In the genomic region with DNA sequence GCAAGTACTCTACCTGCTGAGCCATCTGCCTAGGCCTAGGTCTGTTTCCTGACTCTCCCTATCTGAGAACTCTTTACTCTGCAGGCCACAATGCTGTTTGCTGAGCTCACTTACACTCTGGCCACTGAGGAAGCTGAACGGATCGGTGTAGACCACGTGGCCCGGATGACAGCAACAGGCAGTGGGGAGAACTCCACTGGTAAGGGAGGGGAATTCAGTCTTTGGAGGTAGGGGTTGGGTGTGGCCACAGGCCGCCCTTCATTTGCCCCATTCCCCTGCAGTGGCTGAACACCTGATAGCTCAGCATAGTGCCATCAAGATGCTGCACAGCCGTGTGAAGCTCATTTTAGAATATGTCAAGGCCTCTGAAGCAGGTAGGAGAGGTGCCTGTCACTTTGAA, we compare ENCODE assay signal across 18 mouse cellular contexts. TPM values are rescaled to one million over a fixed set of nuclear protein-coding genes. Genes with fewer than 3 reads are reported as not detected.
DNase-seq lines count a peak whose midpoint lies in the region; ATAC-seq and TF ChIP-seq lines count a peak whose summit lies in the region.
"Had no signal": no experiment of that assay in that cellular context is flagged by ENCODE, and none has a peak within 500 bp of the region (broad histone marks: within the 10 kb centered on the region; RNA-seq: fewer than 3 reads in every experiment).

No protein-coding gene starts in this region.

- H3K27ac ChIP-seq in hindbrain, embryonic 10.5 days: no peak overlapping the region
- H3K27ac ChIP-seq in hindbrain, postnatal 0 days: no peak overlapping the region
- peak overlapping the region; percentile 64 for H3K27ac ChIP-seq in ES-Bruce4 (ENCODE audit: insufficient read depth, low read length)
- H3K27ac ChIP-seq in liver, embryonic 13.5 days: peak overlapping the region; percentile 73
- no peak overlapping the region for H3K27ac ChIP-seq in thymus, adult 2 months (ENCODE audit: control insufficient read depth, insufficient read depth, low read length)
- H3K27ac ChIP-seq in intestine, embryonic 16.5 days (ENCODE audit: low read length): no peak overlapping the region
- H3K27ac ChIP-seq: hindbrain, embryonic 12.5 days; liver, embryonic 14.5 days; macrophage; midbrain, embryonic 15.5 days had no signal

- H3K36me3 ChIP-seq in hindbrain, embryonic 10.5 days: peaks cover 61% of the 10 kb centered on the region
- H3K36me3 ChIP-seq in hindbrain, postnatal 0 days (ENCODE audit: insufficient read depth, low read length): peaks cover 49% of the 10 kb centered on the region
- peaks cover 51% of the 10 kb centered on the region for H3K36me3 ChIP-seq in ES-Bruce4 (ENCODE audit: control insufficient read depth, insufficient read depth, low read length, poor library complexity, severe bottlenecking)
- H3K36me3 ChIP-seq in liver, embryonic 13.5 days: peaks cover 60% of the 10 kb centered on the region
- H3K36me3 ChIP-seq in thymus, adult 2 months (ENCODE audit: control insufficient read depth, insufficient read depth, low read length): peaks cover 49% of the 10 kb centered on the region
- peaks cover 28% of the 10 kb centered on the region for H3K36me3 ChIP-seq in intestine, embryonic 16.5 days (ENCODE audit: control insufficient read depth, insufficient read depth, low read length)

- H3K27me3 ChIP-seq in hindbrain, embryonic 10.5 days (ENCODE audit: insufficient read depth, poor library complexity, severe bottlenecking): no peaks in the 10 kb centered on the region
- no peaks in the 10 kb centered on the region for H3K27me3 ChIP-seq in hindbrain, postnatal 0 days (ENCODE audit: insufficient read depth, low read length)
- no peaks in the 10 kb centered on the region for H3K27me3 ChIP-seq in ES-Bruce4 (ENCODE audit: control insufficient read depth, insufficient read depth, low read length, poor library complexity, severe bottlenecking)
- H3K27me3 ChIP-seq in liver, embryonic 13.5 days: no peaks in the 10 kb centered on the region
- no peaks in the 10 kb centered on the region for H3K27me3 ChIP-seq in thymus, adult 2 months (ENCODE audit: control insufficient read depth, insufficient read depth, low read length)
- H3K27me3 ChIP-seq in intestine, embryonic 16.5 days (replicated peaks; ENCODE audit: control insufficient read depth, insufficient read depth, low read length): no peaks in the 10 kb centered on the region
- H3K27me3 ChIP-seq: hindbrain, embryonic 12.5 days; midbrain, embryonic 15.5 days had no signal

- TF ChIP-seq CTCF in hindbrain, postnatal 0 days (IDR thresholded peaks at IDR 0.05; ENCODE audit: low read depth): no peak
- no peak for TF ChIP-seq CTCF in ES-Bruce4 (IDR thresholded peaks at IDR 0.05; ENCODE audit: low read depth, low read length)
- TF ChIP-seq CTCF in thymus, adult 2 months (IDR thresholded peaks at IDR 0.05; ENCODE audit: borderline replicate concordance, control insufficient read depth, extremely low read depth, insufficient read depth, low read length, poor library complexity): no peak

- TF ChIP-seq POLR2A in ES-Bruce4 (IDR thresholded peaks at IDR 0.05; ENCODE audit: insufficient read depth, low read length): no peak
- TF ChIP-seq POLR2A in thymus, adult 2 months (IDR thresholded peaks at IDR 0.05; ENCODE audit: control insufficient read depth, extremely low read depth, insufficient read depth, low read length, poor library complexity): no peak

- DNase-seq in hindbrain, embryonic 10.5 days (ENCODE audit: low spot score): no peak
- no peak for DNase-seq in hindbrain, postnatal 0 days (ENCODE audit: low spot score)
- DNase-seq in R1 (ENCODE audit: low read depth, low spot score): peak; percentile 83
- DNase-seq in liver, embryonic 13.5 days: no peak
- DNase-seq in thymus, adult 2 months: no peak
- DNase-seq: cerebellum, adult 8-10 months; embryo, embryonic 11 days; gastrocnemius, postnatal 36 days; kidney, adult 9 months; kidney, postnatal 36 days; right cerebral cortex, postnatal 25 days; thymus, adult 18-20 months had no signal

- 80% methylated on average over 6 of the region's 6 CpGs for WGBS in hindbrain, embryonic 10.5 days
- 67% methylated on average over 6 of the region's 6 CpGs for WGBS in hindbrain, postnatal 0 days
- WGBS in liver, embryonic 13.5 days (ENCODE audit: insufficient replicate concordance): 56% methylated on average over 6 of the region's 6 CpGs
- 86% methylated on average over 6 of the region's 6 CpGs for WGBS in thymus, adult 2 months
- WGBS in intestine, embryonic 16.5 days: 65% methylated on average over 6 of the region's 6 CpGs

- H3K4me3 ChIP-seq in hindbrain, embryonic 10.5 days: peak overlapping the region; percentile 82; the same call in 1 of the 2 replicates
- H3K4me3 ChIP-seq in hindbrain, postnatal 0 days (ENCODE audit: low read length): no peak overlapping the region
- no peak overlapping the region for H3K4me3 ChIP-seq in ES-Bruce4 (ENCODE audit: low read depth, low read length)
- peak overlapping the region; percentile 90; the same call in 1 of the 2 replicates for H3K4me3 ChIP-seq in liver, embryonic 13.5 days (replicated peaks)
- H3K4me3 ChIP-seq in thymus, adult 2 months (ENCODE audit: control insufficient read depth, insufficient read depth, low read length): no peak overlapping the region
- no peak overlapping the region for H3K4me3 ChIP-seq in intestine, embryonic 16.5 days (ENCODE audit: low read length)
- H3K4me3 ChIP-seq: midbrain, embryonic 15.5 days had no signal

- H3K9ac ChIP-seq in hindbrain, postnatal 0 days (replicated peaks; ENCODE audit: low read length): no peak overlapping the region
- H3K9ac ChIP-seq in ES-Bruce4 (ENCODE audit: low read depth, poor library complexity, severe bottlenecking): no peak overlapping the region
- no peak overlapping the region for H3K9ac ChIP-seq in liver, embryonic 13.5 days
- H3K9ac ChIP-seq in intestine, embryonic 16.5 days (ENCODE audit: low read depth, low read length): no peak overlapping the region; the same call in 1 of the 2 replicates
- H3K9ac ChIP-seq: hindbrain, embryonic 12.5 days; liver, embryonic 14.5 days had no signal

- H3K9me3 ChIP-seq in hindbrain, embryonic 10.5 days: no peaks in the 10 kb centered on the region
- no peaks in the 10 kb centered on the region for H3K9me3 ChIP-seq in hindbrain, postnatal 0 days (ENCODE audit: low read length)
- no peaks in the 10 kb centered on the region for H3K9me3 ChIP-seq in ES-Bruce4 (replicated peaks; ENCODE audit: control insufficient read depth, insufficient read depth, low read length, poor library complexity, severe bottlenecking)
- no peaks in the 10 kb centered on the region for H3K9me3 ChIP-seq in liver, embryonic 13.5 days (replicated peaks)
- no peaks in the 10 kb centered on the region for H3K9me3 ChIP-seq in intestine, embryonic 16.5 days (ENCODE audit: control insufficient read depth, low read length)
- H3K9me3 ChIP-seq: hindbrain, embryonic 12.5 days; midbrain, embryonic 15.5 days had no signal

- no peak; the same call in 1 of the 2 replicates for ATAC-seq in hindbrain, postnatal 0 days
- no peak for ATAC-seq in liver, embryonic 13.5 days (ENCODE audit: low read depth)
- ATAC-seq in intestine, embryonic 16.5 days: no peak
- ATAC-seq: midbrain, embryonic 15.5 days had no signal

- 0 out of 2 replicates have a peak, but pooled peaks have one; percentile 4 for TF ChIP-seq EP300 in ES-Bruce4 (IDR thresholded peaks at IDR 0.05; ENCODE audit: insufficient read depth, low read depth, low read length)

- H3K4me1 ChIP-seq in hindbrain, embryonic 10.5 days (replicated peaks): peaks cover 30% of the 10 kb centered on the region
- H3K4me1 ChIP-seq in hindbrain, postnatal 0 days (ENCODE audit: insufficient read depth, low read length): no peaks in the 10 kb centered on the region; the same call in 1 of the 2 replicates
- no peaks in the 10 kb centered on the region for H3K4me1 ChIP-seq in ES-Bruce4 (ENCODE audit: control insufficient read depth, insufficient read depth, low read length)
- H3K4me1 ChIP-seq in liver, embryonic 13.5 days (replicated peaks): peaks cover 55% of the 10 kb centered on the region
- H3K4me1 ChIP-seq in thymus, adult 2 months (replicated peaks; ENCODE audit: control insufficient read depth, insufficient read depth, low read length): peaks cover 4% of the 10 kb centered on the region
- H3K4me1 ChIP-seq in intestine, embryonic 16.5 days (ENCODE audit: control insufficient read depth, insufficient read depth, low read length): peaks cover 12% of the 10 kb centered on the region

- no peak overlapping the region for H3K4me2 ChIP-seq in hindbrain, postnatal 0 days (ENCODE audit: low read depth, low read length)
- H3K4me2 ChIP-seq in liver, embryonic 13.5 days: no peak overlapping the region; the same call in 1 of the 2 replicates
- H3K4me2 ChIP-seq in intestine, embryonic 16.5 days (ENCODE audit: low read depth, low read length): no peak overlapping the region
- H3K4me2 ChIP-seq: hindbrain, embryonic 12.5 days; midbrain, embryonic 15.5 days had no signal

RNA-seq across cellular contexts. Expression of a gene that starts 2.2 kb away (rescaled TPM):
- 354 and 372 TPM in 2 replicates for polyA plus RNA-seq in hindbrain, embryonic 10.5 days (2016; fragmentation: Nextera tagmentation; extraction: Ambion mirVana)
- 42.9 and 57.8 TPM in 2 replicates for total RNA-seq in hindbrain, postnatal 0 days (2014; rRNA removed)
- 294 and 302 TPM in 2 replicates for polyA plus RNA-seq in hindbrain, postnatal 0 days (2015; fragmentation: Nextera tagmentation; extraction: Ambion mirVana)
- 121 and 122 TPM in 2 replicates for polyA plus RNA-seq in ES-Bruce4 (2011; ENCODE audit: insufficient read depth, insufficient read length, low read depth, missing spikeins)
- 180 TPM in 2 replicates for polyA plus RNA-seq in liver, embryonic 13.5 days (2015; fragmentation: Nextera tagmentation; extraction: Ambion mirVana)
- 78.7 and 92.0 TPM in 2 replicates for polyA plus RNA-seq in thymus, adult 2 months (2012; rRNA removed)
- polyA plus RNA-seq in intestine, embryonic 16.5 days (2015; fragmentation: Nextera tagmentation; extraction: Ambion mirVana): 282 and 303 TPM in 2 replicates

RNA-seq across cellular contexts. Expression of a gene that starts 7.5 kb away (rescaled TPM):
- 38.9 and 42.4 TPM in 2 replicates for polyA plus RNA-seq in hindbrain, embryonic 10.5 days (2016; fragmentation: Nextera tagmentation; extraction: Ambion mirVana)
- 11.6 and 43.2 TPM in 2 replicates for total RNA-seq in hindbrain, postnatal 0 days (2014; rRNA removed)
- 7.9 and 11.3 TPM in 2 replicates for polyA plus RNA-seq in hindbrain, postnatal 0 days (2015; fragmentation: Nextera tagmentation; extraction: Ambion mirVana)
- polyA plus RNA-seq in ES-Bruce4 (2011; ENCODE audit: insufficient read depth, insufficient read length, low read depth, missing spikeins): 10.0 and 12.4 TPM in 2 replicates
- 4.6 and 5.2 TPM in 2 replicates for polyA plus RNA-seq in liver, embryonic 13.5 days (2015; fragmentation: Nextera tagmentation; extraction: Ambion mirVana)
- 3.3 and 3.6 TPM in 2 replicates for polyA plus RNA-seq in thymus, adult 2 months (2012; rRNA removed)
- 11.7 and 11.8 TPM in 2 replicates for polyA plus RNA-seq in intestine, embryonic 16.5 days (2015; fragmentation: Nextera tagmentation; extraction: Ambion mirVana)

RNA-seq across cellular contexts. Expression of a gene that starts 8.8 kb away (rescaled TPM):
- polyA plus RNA-seq in hindbrain, embryonic 10.5 days (2016; fragmentation: Nextera tagmentation; extraction: Ambion mirVana): 26.2 and 29.7 TPM in 2 replicates
- 30.3 and 46.9 TPM in 2 replicates for total RNA-seq in hindbrain, postnatal 0 days (2014; rRNA removed)
- 14.5 and 16.5 TPM in 2 replicates for polyA plus RNA-seq in hindbrain, postnatal 0 days (2015; fragmentation: Nextera tagmentation; extraction: Ambion mirVana)
- polyA plus RNA-seq in ES-Bruce4 (2011; ENCODE audit: insufficient read depth, insufficient read length, low read depth, missing spikeins): 11.4 and 14.7 TPM in 2 replicates
- polyA plus RNA-seq in liver, embryonic 13.5 days (2015; fragmentation: Nextera tagmentation; extraction: Ambion mirVana): 5.9 and 7.4 TPM in 2 replicates
- 42.9 and 44.2 TPM in 2 replicates for polyA plus RNA-seq in thymus, adult 2 months (2012; rRNA removed)
- polyA plus RNA-seq in intestine, embryonic 16.5 days (2015; fragmentation: Nextera tagmentation; extraction: Ambion mirVana): 16.7 and 17.1 TPM in 2 replicates

RNA-seq across cellular contexts. Expression of a gene that starts 9.2 kb away (rescaled TPM):
- 324 and 361 TPM in 2 replicates for polyA plus RNA-seq in hindbrain, embryonic 10.5 days (2016; fragmentation: Nextera tagmentation; extraction: Ambion mirVana)
- 41.6 and 43.0 TPM in 2 replicates for total RNA-seq in hindbrain, postnatal 0 days (2014; rRNA removed)
- polyA plus RNA-seq in hindbrain, postnatal 0 days (2015; fragmentation: Nextera tagmentation; extraction: Ambion mirVana): 58.8 and 63.3 TPM in 2 replicates
- 298 and 304 TPM in 2 replicates for polyA plus RNA-seq in ES-Bruce4 (2011; ENCODE audit: insufficient read depth, insufficient read length, low read depth, missing spikeins)
- polyA plus RNA-seq in liver, embryonic 13.5 days (2015; fragmentation: Nextera tagmentation; extraction: Ambion mirVana): 224 and 255 TPM in 2 replicates
- 181 and 227 TPM in 2 replicates for polyA plus RNA-seq in thymus, adult 2 months (2012; rRNA removed)
- 128 and 147 TPM in 2 replicates for polyA plus RNA-seq in intestine, embryonic 16.5 days (2015; fragmentation: Nextera tagmentation; extraction: Ambion mirVana)

RNA-seq across cellular contexts. Expression of a gene that starts 24.2 kb away (rescaled TPM):
- 128 and 136 TPM in 2 replicates for polyA plus RNA-seq in hindbrain, embryonic 10.5 days (2016; fragmentation: Nextera tagmentation; extraction: Ambion mirVana)
- 67.2 and 70.2 TPM in 2 replicates for total RNA-seq in hindbrain, postnatal 0 days (2014; rRNA removed)
- 48.2 and 49.9 TPM in 2 replicates for polyA plus RNA-seq in hindbrain, postnatal 0 days (2015; fragmentation: Nextera tagmentation; extraction: Ambion mirVana)
- 51.6 and 55.4 TPM in 2 replicates for polyA plus RNA-seq in ES-Bruce4 (2011; ENCODE audit: insufficient read depth, insufficient read length, low read depth, missing spikeins)
- 39.1 and 50.9 TPM in 2 replicates for polyA plus RNA-seq in liver, embryonic 13.5 days (2015; fragmentation: Nextera tagmentation; extraction: Ambion mirVana)
- 106 and 108 TPM in 2 replicates for polyA plus RNA-seq in thymus, adult 2 months (2012; rRNA removed)
- polyA plus RNA-seq in intestine, embryonic 16.5 days (2015; fragmentation: Nextera tagmentation; extraction: Ambion mirVana): 64.5 and 69.2 TPM in 2 replicates

Comparison
In these comparisons a context has a peak if more than half of its experiments do, and no peak if none do; other contexts are left out.
1. H3K4me3 ChIP-seq: peak in hindbrain, embryonic 10.5 days (single experiment) and liver, embryonic 13.5 days (single experiment); none in hindbrain, postnatal 0 days (single experiment), ES-Bruce4 (single experiment), thymus, adult 2 months (single experiment) and intestine, embryonic 16.5 days (single experiment).
2. H3K27ac ChIP-seq: peak in ES-Bruce4 (single experiment) and liver, embryonic 13.5 days (single experiment); none in hindbrain, embryonic 10.5 days (single experiment), hindbrain, postnatal 0 days (single experiment), thymus, adult 2 months (single experiment) and intestine, embryonic 16.5 days (single experiment).